Mouse (Mus musculus) small intestine, adult 2 months (tissue): ENCODE measurements around the gene Bpifc. TPM values are rescaled to one million over a fixed set of nuclear protein-coding genes. Genes with fewer than 3 reads are reported as not detected.

Experiments used
- H3K27ac ChIP-seq: fragments of 200-500 bp; 2 replicates; pipeline ENCODE4 v1.5.1; 2012; ENCODE audit warnings: low read depth, low read length, control low read depth, inconsistent platforms; ENCODE audit not compliant: insufficient read depth
- H3K27me3 ChIP-seq: fragments of 200-500 bp; 2 replicates; pipeline ENCODE4 v1.6.1; 2012; ENCODE audit warnings: mild to moderate bottlenecking, moderate library complexity, low read length, inconsistent platforms; ENCODE audit not compliant: control insufficient read depth, insufficient read depth
- H3K36me3 ChIP-seq: fragments of 200-500 bp; 2 replicates; pipeline ENCODE4 v1.6.1; 2012; ENCODE audit warnings: mild to moderate bottlenecking, low read length, control low read depth, inconsistent platforms; ENCODE audit not compliant: control insufficient read depth, insufficient read depth
- H3K4me1 ChIP-seq: fragments of 200-500 bp; 2 replicates; pipeline ENCODE4 v1.6.1; 2012; ENCODE audit warnings: low read length, inconsistent platforms, mixed read lengths; ENCODE audit not compliant: control insufficient read depth, insufficient read depth, insufficient read length
- H3K4me3 ChIP-seq: fragments of 200-500 bp; 2 replicates; pipeline ENCODE4 v1.5.1; 2012; ENCODE audit warnings: low read depth, mild to moderate bottlenecking, control low read depth, inconsistent platforms, low read length, moderate library complexity
- CTCF ChIP-seq: fragments of 200-500 bp; IDR thresholded peaks from 2 replicates; pipeline ENCODE4 v1.5.1; 2012; ENCODE audit warnings: low read depth, mild to moderate bottlenecking, control low read depth, inconsistent platforms, low read length, moderate library complexity, mixed read lengths; ENCODE audit not compliant: insufficient replicate concordance, insufficient read length; ENCODE audit errors: extremely low read depth
- POLR2A ChIP-seq: fragments of 200-500 bp; IDR thresholded peaks from 2 replicates; pipeline ENCODE4 v1.6.1; 2012; ENCODE audit warnings: low read depth, mild to moderate bottlenecking, control low read depth, inconsistent platforms, low read length, moderate library complexity
- WGBS: fragments of 180-500 bp; shearing (Covaris S2); methylation state at CpG from one replicate; pipeline ENCODE4 v1.1.7; 2018; 5-methylcytosine and 5-hydroxymethylcytosine counted together
- polyA plus RNA-seq: library from polyadenylated mRNA; depleted of rRNA; stranded (reverse); fragments of >200 nt; gene quantifications from 2 replicates; pipeline ENCODE4 v1.2.3, GENCODE M21; 2012; rRNA removed

Bpifc gene
- polyA plus RNA-seq, 1 experiment = not detected

- Histone ChIP-seq H3K4me3 (peak overlapping the region; percentile 78), H3K36me3 (no peaks in the 10 kb centered on the region), H3K27ac (no peak overlapping the region), H3K4me1 (no peaks in the 10 kb centered on the region), H3K27me3 (no peaks in the 10 kb centered on the region)
- TF ChIP-seq CTCF (peak; percentile 33; the same call in 1 of the 2 replicates), POLR2A (no peak)
- WGBS = 1% methylated on average over 63 of the region's 63 CpGs
Observed at GRCm38 (mm10) chr10:85928499-85929207, 83.0 kb downstream of the Bpifc start.

GRCm38 (mm10) chr10:85927676-85928445 lies 83.8 kb downstream of the Bpifc start, which contains the start of gene Ascl4:
TSS of gene Ascl4 (plus strand) at chr10:85927681.
- Histone ChIP-seq H3K4me1 (no peaks in the 10 kb centered on the region), H3K27ac (no peak within 1 kb of the TSS), H3K4me3 (peak within 1 kb of the TSS; percentile 78), H3K36me3 (no peaks in the 10 kb centered on the region), H3K27me3 (no peaks in the 10 kb centered on the region)
- 1% methylated on average over 23 of the region's 23 CpGs for WGBS
- TF ChIP-seq CTCF (no peak), POLR2A (no peak)

- 1% methylated on average over 88 of the region's 90 CpGs for WGBS
- no peaks in the 10 kb centered on the region for H3K27me3 ChIP-seq
- peaks cover 20% of the 10 kb centered on the region for H3K36me3 ChIP-seq
- H3K27ac ChIP-seq = peak within 1 kb of the TSS; percentile 58
- peaks cover 5% of the 10 kb centered on the region for H3K4me1 ChIP-seq
- TF ChIP-seq CTCF (0 out of 2 replicates have a peak, but pooled peaks have one; percentile 16), POLR2A (no peak; the same call in none of the 2 replicates)
- peak within 1 kb of the TSS; percentile 90 for H3K4me3 ChIP-seq
Observed at GRCm38 (mm10) chr10:85916498-85917309, 95.0 kb downstream of the Bpifc start, which contains the start of gene Prdm4. TSS of gene Prdm4 (minus strand) at chr10:85917142.

Other genes with a start within 250 kb of the Bpifc start
- gene Pwp1, start 182.4 kb downstream of the Bpifc start, polyA plus RNA-seq = 2.0 and 3.4 TPM in 2 replicates
- 9.4 and 26.3 TPM in 2 replicates for gene Prdm4, start 94.8 kb downstream of the Bpifc start, polyA plus RNA-seq
- gene Ascl4, start 84.2 kb downstream of the Bpifc start, polyA plus RNA-seq = 0.14 TPM in 1 of 2 replicates, not detected in the other
- gene Rtcb, start 54.1 kb downstream of the Bpifc start, polyA plus RNA-seq = 16.2 and 26.8 TPM in 2 replicates
- gene Fbxo7, start 10.1 kb upstream of the Bpifc start, polyA plus RNA-seq = 8.3 and 16.8 TPM in 2 replicates